Mouse (Mus musculus) adrenal gland, adult 2 months (tissue): ENCODE results near the gene Rcor2. TPM values are rescaled to one million over a fixed set of nuclear protein-coding genes. Genes with fewer than 3 reads are reported as not detected.

Source experiments
- DNase-seq: peaks from one replicate; pipeline ENCODE4 v3.0.0; 2021
- polyA plus RNA-seq: library from polyadenylated mRNA; depleted of rRNA; stranded (reverse); fragments of >200 nt; gene quantifications from 2 replicates; pipeline ENCODE4 v1.2.3, GENCODE M21; 2012
- total RNA-seq, 2 experiments: library from RNA; stranded (reverse); gene quantifications; 2 replicates each; pipeline ENCODE4 v1.2.3; 2021

Gene Rcor2
- total and polyA plus RNA-seq, 3 experiments, result 1.9 to 6.3 (median 4.7) TPM

- DNase-seq, result no peak
Measured at GRCm38 (mm10) chr19:7294098-7294876, 27.2 kb downstream of the Rcor2 start.

- DNase-seq, result peak; percentile 48
Measured at GRCm38 (mm10) chr19:7295071-7295658, 28.0 kb downstream of the Rcor2 start.

GRCm38 (mm10) chr19:7295959-7296358 lies 28.8 kb downstream of the Rcor2 start:
- DNase-seq, result no peak

GRCm38 (mm10) chr19:7299052-7299451 lies 31.9 kb downstream of the Rcor2 start:
- DNase-seq, result no peak

GRCm38 (mm10) chr19:7300078-7300477 lies 33.0 kb downstream of the Rcor2 start:
- no peak for DNase-seq

GRCm38 (mm10) chr19:7301647-7302492 lies 34.7 kb downstream of the Rcor2 start:
- peak; percentile 80 for DNase-seq

GRCm38 (mm10) chr19:7302493-7302797 lies 35.3 kb downstream of the Rcor2 start:
- peak; percentile 49 for DNase-seq

- DNase-seq, result no peak
Measured at GRCm38 (mm10) chr19:7303796-7304195, 36.7 kb downstream of the Rcor2 start.

- peak; percentile 34 for DNase-seq
Measured at GRCm38 (mm10) chr19:7304801-7305200, 37.7 kb downstream of the Rcor2 start.

GRCm38 (mm10) chr19:7305380-7306310 lies 38.5 kb downstream of the Rcor2 start:
- DNase-seq, result no peak

GRCm38 (mm10) chr19:7306968-7307367 lies 39.8 kb downstream of the Rcor2 start:
- DNase-seq, result peak; percentile 42

- peak; percentile 39 for DNase-seq
Measured at GRCm38 (mm10) chr19:7307995-7308770, 41.1 kb downstream of the Rcor2 start.

- peak; percentile 31 for DNase-seq
Measured at GRCm38 (mm10) chr19:7309738-7310330, 42.7 kb downstream of the Rcor2 start.

GRCm38 (mm10) chr19:7310704-7311103 lies 43.6 kb downstream of the Rcor2 start:
- peak; percentile 46 for DNase-seq

- no peak for DNase-seq
Measured at GRCm38 (mm10) chr19:7311306-7311705, 44.2 kb downstream of the Rcor2 start.

GRCm38 (mm10) chr19:7313660-7314059 lies 46.5 kb downstream of the Rcor2 start:
- no peak for DNase-seq

- no peak for DNase-seq
Measured at GRCm38 (mm10) chr19:7314976-7315586, 48.0 kb downstream of the Rcor2 start.

GRCm38 (mm10) chr19:7315587-7315984 lies 48.5 kb downstream of the Rcor2 start:
- no peak for DNase-seq

GRCm38 (mm10) chr19:7316822-7317221 lies 49.7 kb downstream of the Rcor2 start:
- no peak for DNase-seq

- peak; percentile 72 for DNase-seq
Measured at GRCm38 (mm10) chr19:7317716-7318115, 50.6 kb downstream of the Rcor2 start.
